Mouse (Mus musculus): ENCODE measurements at regions not wholly inside any gene's neighbourhood (a gene's known extent, or its start where the extent isn't known, plus 50 kb on each side); places are given as distances from the start of the nearest gene placed in this dataset.

DNA sequence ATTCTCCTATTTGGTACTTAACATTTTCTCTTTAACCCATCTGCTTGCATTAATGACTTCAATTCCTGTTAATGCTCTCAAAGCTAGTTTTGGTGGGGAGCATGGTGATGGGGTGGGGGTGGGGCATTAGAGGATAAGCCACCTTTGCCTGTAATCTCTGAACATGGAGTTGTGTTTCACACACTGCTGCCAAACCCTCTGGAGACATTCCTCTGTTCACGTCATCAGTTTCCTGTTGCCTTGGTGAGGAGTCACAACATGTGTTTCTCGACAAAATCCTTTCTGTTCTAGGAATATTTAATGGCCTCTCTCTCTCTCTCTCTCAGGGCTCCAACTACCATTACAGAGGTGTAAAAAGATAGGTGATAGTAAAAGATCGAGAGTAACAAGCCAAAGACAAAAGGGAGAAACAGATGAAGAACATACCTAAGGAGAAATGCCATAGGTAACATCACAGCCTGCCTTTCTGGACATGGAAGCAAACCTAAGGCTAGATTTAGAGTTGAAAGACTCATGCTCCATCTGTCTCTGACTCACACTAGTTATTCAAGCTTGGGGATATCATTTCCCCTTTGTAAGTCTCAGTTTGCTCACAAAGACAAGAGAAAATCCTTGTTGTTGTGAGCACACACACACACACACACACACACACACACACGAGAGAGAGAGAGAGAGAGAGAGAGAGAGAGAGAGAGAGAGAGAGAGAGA, 618.6 kb downstream of the Slc22a22 start:
- TF ChIP-seq CTCF (IDR thresholded peaks at IDR 0.05; ENCODE audit: low read depth, low read length) (no peak), POLR2A (IDR thresholded peaks at IDR 0.05; ENCODE audit: extremely low read depth, insufficient read depth, low read length) (no peak)
